Mouse (Mus musculus): ENCODE measurements at regions not wholly inside any gene's neighbourhood (a gene's known extent, or its start where the extent isn't known, plus 50 kb on each side); places are given as distances from the start of the nearest gene placed in this dataset.

- TF ChIP-seq CTCF (IDR thresholded peaks at IDR 0.05), result no peak
- Histone ChIP-seq H3K4me2 (ENCODE audit: low read depth, low read length, poor library complexity, severe bottlenecking) (no peak overlapping the region), H3K9me3 (ENCODE audit: low read length) (no peaks in the 10 kb centered on the region), H3K4me3 (ENCODE audit: low read depth, low read length) (no peak overlapping the region), H3K36me3 (ENCODE audit: insufficient read depth, low read length) (no peaks in the 10 kb centered on the region), H3K27me3 (ENCODE audit: insufficient read depth, low read length) (no peaks in the 10 kb centered on the region), H3K4me1 (ENCODE audit: insufficient read depth, low read length) (no peaks in the 10 kb centered on the region), H3K9ac (replicated peaks; ENCODE audit: low read length, poor library complexity, severe bottlenecking) (no peak overlapping the region), H3K27ac (ENCODE audit: low read depth, low read length) (no peak overlapping the region)
- ATAC-seq (ENCODE audit: low FRiP score) (no peak), DNase-seq (ENCODE audit: low spot score) (no peak)
- WGBS, result 61% methylated on average over 11 of the region's 11 CpGs
These were observed 167.2 kb downstream of the Dad1 start for GRCm38 (mm10) chr14:54086660-54087059.

DNA sequence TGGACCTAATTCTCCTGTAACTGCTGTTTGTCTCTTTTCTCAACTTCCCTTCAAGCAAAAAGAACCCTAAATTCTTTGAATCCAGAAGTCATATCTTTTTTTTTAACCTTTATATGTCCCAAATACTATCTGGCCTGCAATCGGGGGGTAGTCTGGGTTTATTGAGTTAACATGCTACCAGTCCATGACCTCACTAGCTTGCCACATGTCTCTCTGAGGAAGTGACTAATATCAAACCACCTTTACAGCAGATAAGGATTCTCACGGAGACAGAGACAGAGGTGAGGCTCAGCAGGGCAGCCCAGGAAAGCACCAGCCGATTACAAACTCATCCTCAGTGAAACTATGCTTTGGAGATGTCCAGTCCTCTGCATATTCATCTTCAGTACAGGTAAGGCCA is 179.2 kb downstream of the Dad1 start:
- ATAC-seq (ENCODE audit: low FRiP score) (no peak), DNase-seq (ENCODE audit: low spot score) (no peak)
- no peaks in the 10 kb centered on the region for H3K27me3 ChIP-seq (ENCODE audit: insufficient read depth, low read length)
- 88% methylated on average over 3 of the region's 3 CpGs for WGBS
- H3K4me3 ChIP-seq (ENCODE audit: low read depth, low read length), result no peak overlapping the region
- H3K36me3 ChIP-seq (ENCODE audit: insufficient read depth, low read length), result no peaks in the 10 kb centered on the region
- no peaks in the 10 kb centered on the region for H3K9me3 ChIP-seq (ENCODE audit: low read length)
- H3K9ac ChIP-seq (replicated peaks; ENCODE audit: low read length, poor library complexity, severe bottlenecking), result no peak overlapping the region
- no peak for TF ChIP-seq CTCF (IDR thresholded peaks at IDR 0.05)
- no peak overlapping the region for H3K4me2 ChIP-seq (ENCODE audit: low read depth, low read length, poor library complexity, severe bottlenecking)
- H3K4me1 ChIP-seq (ENCODE audit: insufficient read depth, low read length), result no peaks in the 10 kb centered on the region
- no peak overlapping the region for H3K27ac ChIP-seq (ENCODE audit: low read depth, low read length)

GRCm38 (mm10) chr14:54072283-54072912 is 181.5 kb downstream of the Dad1 start:
- Histone ChIP-seq H3K4me1 (ENCODE audit: insufficient read depth, low read length) (no peaks in the 10 kb centered on the region), H3K4me3 (ENCODE audit: low read depth, low read length) (no peak overlapping the region), H3K36me3 (ENCODE audit: insufficient read depth, low read length) (no peaks in the 10 kb centered on the region), H3K4me2 (ENCODE audit: low read depth, low read length, poor library complexity, severe bottlenecking) (no peak overlapping the region), H3K9me3 (ENCODE audit: low read length) (no peaks in the 10 kb centered on the region), H3K27ac (ENCODE audit: low read depth, low read length) (no peak overlapping the region; the same call in 1 of the 2 replicates), H3K27me3 (ENCODE audit: insufficient read depth, low read length) (no peaks in the 10 kb centered on the region), H3K9ac (replicated peaks; ENCODE audit: low read length, poor library complexity, severe bottlenecking) (no peak overlapping the region)
- no peak for TF ChIP-seq CTCF (IDR thresholded peaks at IDR 0.05)
- WGBS, result 50% methylated on average over 10 of the region's 10 CpGs
- DNase-seq (ENCODE audit: low spot score) (no peak), ATAC-seq (ENCODE audit: low FRiP score) (no peak; the same call in 1 of the 2 replicates)

DNA sequence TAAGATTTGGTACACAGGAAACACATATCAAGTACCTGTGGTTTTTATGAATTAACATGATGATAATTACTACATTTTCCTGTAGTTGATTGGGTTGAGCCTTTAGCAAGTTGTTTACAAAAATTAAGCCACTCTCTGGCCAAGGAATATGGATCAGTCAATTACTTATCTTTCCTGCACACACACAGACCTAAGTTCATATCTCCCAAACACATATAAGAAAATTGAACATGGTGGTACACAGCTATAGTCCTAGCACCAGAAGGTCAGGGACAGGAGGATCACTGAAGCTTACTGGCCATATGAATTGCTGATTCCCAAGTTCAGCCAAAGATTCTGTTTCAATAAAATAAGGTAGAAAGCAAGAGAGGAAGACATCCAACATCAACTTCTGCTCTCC is 183.7 kb downstream of the Dad1 start:
- no peak overlapping the region for H3K27ac ChIP-seq (ENCODE audit: low read depth, low read length)
- no peaks in the 10 kb centered on the region for H3K27me3 ChIP-seq (ENCODE audit: insufficient read depth, low read length)
- DNase-seq (ENCODE audit: low spot score), result no peak
- H3K9me3 ChIP-seq (ENCODE audit: low read length), result no peaks in the 10 kb centered on the region
- ATAC-seq (ENCODE audit: low FRiP score), result no peak
- no peak overlapping the region for H3K4me2 ChIP-seq (ENCODE audit: low read depth, low read length, poor library complexity, severe bottlenecking)
- H3K9ac ChIP-seq (replicated peaks; ENCODE audit: low read length, poor library complexity, severe bottlenecking), result no peak overlapping the region
- no peak for TF ChIP-seq CTCF (IDR thresholded peaks at IDR 0.05)
- H3K4me1 ChIP-seq (ENCODE audit: insufficient read depth, low read length), result no peaks in the 10 kb centered on the region
- H3K4me3 ChIP-seq (ENCODE audit: low read depth, low read length), result no peak overlapping the region
- no peaks in the 10 kb centered on the region for H3K36me3 ChIP-seq (ENCODE audit: insufficient read depth, low read length)

DNA sequence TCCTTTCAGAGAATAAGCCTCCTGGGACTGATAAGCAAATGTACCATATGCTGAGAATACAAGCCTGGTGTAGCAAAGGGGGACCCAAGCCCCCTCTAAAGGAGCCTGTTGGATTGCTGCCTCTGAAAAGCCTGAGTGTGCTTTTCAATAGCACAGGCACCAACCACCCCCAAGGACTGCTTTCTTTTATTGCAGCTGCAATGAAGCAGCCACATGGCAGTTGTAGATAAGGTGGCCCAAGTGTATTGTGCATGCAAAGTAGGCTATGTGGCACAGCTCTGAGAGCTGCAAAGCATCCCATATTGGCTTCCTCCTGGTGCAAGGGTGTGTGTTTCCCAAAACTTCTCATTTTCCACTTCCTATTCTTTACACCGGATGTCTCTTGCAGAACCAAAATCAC is 185.2 kb downstream of the Dad1 start:
- no peak overlapping the region for H3K4me3 ChIP-seq (ENCODE audit: low read depth, low read length)
- ATAC-seq (ENCODE audit: low FRiP score) (no peak), DNase-seq (ENCODE audit: low spot score) (no peak)
- TF ChIP-seq CTCF (IDR thresholded peaks at IDR 0.05), result no peak
- WGBS, result 76% methylated on average over 1 of the region's 1 CpGs
- no peaks in the 10 kb centered on the region for H3K4me1 ChIP-seq (ENCODE audit: insufficient read depth, low read length)
- no peak overlapping the region for H3K4me2 ChIP-seq (ENCODE audit: low read depth, low read length, poor library complexity, severe bottlenecking)
- H3K27me3 ChIP-seq (ENCODE audit: insufficient read depth, low read length), result no peaks in the 10 kb centered on the region
- no peak overlapping the region for H3K9ac ChIP-seq (replicated peaks; ENCODE audit: low read length, poor library complexity, severe bottlenecking)
- no peaks in the 10 kb centered on the region for H3K36me3 ChIP-seq (ENCODE audit: insufficient read depth, low read length)
- no peak overlapping the region for H3K27ac ChIP-seq (ENCODE audit: low read depth, low read length)
- H3K9me3 ChIP-seq (ENCODE audit: low read length), result no peaks in the 10 kb centered on the region

DNA sequence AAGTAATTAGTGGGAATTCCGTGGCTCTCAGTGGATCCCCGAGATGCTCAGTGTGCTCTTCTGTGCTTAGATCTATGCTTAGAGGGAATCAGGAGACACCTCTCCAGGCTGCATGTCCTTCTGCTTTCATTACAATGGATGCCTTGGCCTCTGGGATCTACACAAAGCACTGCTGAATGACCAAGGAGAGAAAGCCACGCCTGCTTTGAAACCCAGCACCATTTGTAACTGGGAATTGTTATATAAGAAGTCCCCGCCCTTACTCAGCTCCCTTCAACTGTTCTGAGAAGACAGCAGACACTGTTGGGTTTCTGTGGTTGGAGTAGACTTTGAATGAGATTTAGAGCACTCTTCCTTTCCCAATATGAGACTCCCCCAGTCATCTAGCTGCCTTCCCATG is 188.4 kb downstream of the Dad1 start:
- no peak for ATAC-seq (ENCODE audit: low FRiP score)
- no peaks in the 10 kb centered on the region for H3K9me3 ChIP-seq (ENCODE audit: low read length)
- WGBS, result 61% methylated on average over 4 of the region's 4 CpGs
- H3K4me2 ChIP-seq (ENCODE audit: low read depth, low read length, poor library complexity, severe bottlenecking), result no peak overlapping the region
- H3K4me3 ChIP-seq (ENCODE audit: low read depth, low read length), result no peak overlapping the region
- no peak overlapping the region for H3K9ac ChIP-seq (replicated peaks; ENCODE audit: low read length, poor library complexity, severe bottlenecking)
- H3K27ac ChIP-seq (ENCODE audit: low read depth, low read length), result no peak overlapping the region
- TF ChIP-seq CTCF (IDR thresholded peaks at IDR 0.05), result no peak
- H3K4me1 ChIP-seq (ENCODE audit: insufficient read depth, low read length), result peaks cover 3% of the 10 kb centered on the region; the same call in 1 of the 2 replicates
- DNase-seq (ENCODE audit: low spot score), result no peak
- H3K36me3 ChIP-seq (ENCODE audit: insufficient read depth, low read length), result no peaks in the 10 kb centered on the region
- no peaks in the 10 kb centered on the region for H3K27me3 ChIP-seq (ENCODE audit: insufficient read depth, low read length)

Measured in midbrain, postnatal 0 days (tissue).